Mouse (Mus musculus): Measurements from ENCODE around the gene Skap1. TPM values are rescaled to one million over a fixed set of nuclear protein-coding genes. Genes with fewer than 3 reads are reported as not detected.

Gene Skap1
- polyA plus RNA-seq, 1 experiment, result not detected

- Histone ChIP-seq H3K9me3 (0 out of 2 replicates have a peak, but pooled peaks cover 3% of the 10 kb centered on the region), H3K4me1 (0 out of 2 replicates have a peak, but pooled peaks cover 3% of the 10 kb centered on the region), H3K27me3 (replicated peaks) (peaks cover 42% of the 10 kb centered on the region), H3K36me3 (replicated peaks; ENCODE audit: low read length) (no peaks in the 10 kb centered on the region), H3K4me3 (replicated peaks) (no peak overlapping the region)
- TF ChIP-seq GATA1 (IDR thresholded peaks at IDR 0.05; ENCODE audit: borderline replicate concordance, low read length) (no peak), FLI1 (IDR thresholded peaks at IDR 0.05; ENCODE audit: low read length) (no peak)
These were observed 38.6 kb downstream of the Skap1 start for GRCm38 (mm10) chr11:96502948-96503347.

GRCm38 (mm10) chr11:96504509-96505119, 40.2 kb downstream of the Skap1 start:
- 0 out of 2 replicates have a peak, but pooled peaks cover 3% of the 10 kb centered on the region for H3K9me3 ChIP-seq
- H3K36me3 ChIP-seq (replicated peaks; ENCODE audit: low read length), result no peaks in the 10 kb centered on the region
- H3K27me3 ChIP-seq (replicated peaks), result peaks cover 39% of the 10 kb centered on the region
- peak overlapping the region; percentile 38 for H3K4me3 ChIP-seq (replicated peaks)
- H3K4me1 ChIP-seq, result 0 out of 2 replicates have a peak, but pooled peaks cover 3% of the 10 kb centered on the region
- TF ChIP-seq GATA1 (IDR thresholded peaks at IDR 0.05; ENCODE audit: borderline replicate concordance, low read length) (no peak), FLI1 (IDR thresholded peaks at IDR 0.05; ENCODE audit: low read length) (no peak)

GRCm38 (mm10) chr11:96505841-96506240, 41.4 kb downstream of the Skap1 start:
- H3K9me3 ChIP-seq, result 0 out of 2 replicates have a peak, but pooled peaks cover 3% of the 10 kb centered on the region
- TF ChIP-seq FLI1 (IDR thresholded peaks at IDR 0.05; ENCODE audit: low read length) (no peak), GATA1 (IDR thresholded peaks at IDR 0.05; ENCODE audit: borderline replicate concordance, low read length) (no peak)
- H3K36me3 ChIP-seq (replicated peaks; ENCODE audit: low read length), result no peaks in the 10 kb centered on the region
- no peak overlapping the region for H3K4me3 ChIP-seq (replicated peaks)
- peaks cover 39% of the 10 kb centered on the region for H3K27me3 ChIP-seq (replicated peaks)
- H3K4me1 ChIP-seq, result 0 out of 2 replicates have a peak, but pooled peaks cover 3% of the 10 kb centered on the region

- TF ChIP-seq FLI1 (IDR thresholded peaks at IDR 0.05; ENCODE audit: low read length), result no peak
- no peak for TF ChIP-seq GATA1 (IDR thresholded peaks at IDR 0.05; ENCODE audit: borderline replicate concordance, low read length)
- no peaks in the 10 kb centered on the region for H3K9me3 ChIP-seq
- no peak overlapping the region for H3K4me3 ChIP-seq (replicated peaks)
- H3K27me3 ChIP-seq (replicated peaks), result peaks cover 51% of the 10 kb centered on the region
- no peaks in the 10 kb centered on the region for H3K4me1 ChIP-seq
- H3K36me3 ChIP-seq (replicated peaks; ENCODE audit: low read length), result no peaks in the 10 kb centered on the region
These were observed 50.8 kb downstream of the Skap1 start for GRCm38 (mm10) chr11:96515164-96515563.

- H3K9me3 ChIP-seq, result peaks cover 12% of the 10 kb centered on the region
- peaks cover 40% of the 10 kb centered on the region for H3K27me3 ChIP-seq (replicated peaks)
- no peak for TF ChIP-seq GATA1 (IDR thresholded peaks at IDR 0.05; ENCODE audit: borderline replicate concordance, low read length)
- TF ChIP-seq FLI1 (IDR thresholded peaks at IDR 0.05; ENCODE audit: low read length), result no peak
- H3K4me1 ChIP-seq, result no peaks in the 10 kb centered on the region
- no peak overlapping the region for H3K4me3 ChIP-seq (replicated peaks)
- H3K36me3 ChIP-seq (replicated peaks; ENCODE audit: low read length), result no peaks in the 10 kb centered on the region
These were observed 60.1 kb downstream of the Skap1 start for GRCm38 (mm10) chr11:96524541-96524940.

- H3K27me3 ChIP-seq (replicated peaks), result peaks cover 45% of the 10 kb centered on the region
- TF ChIP-seq GATA1 (IDR thresholded peaks at IDR 0.05; ENCODE audit: borderline replicate concordance, low read length) (no peak), FLI1 (IDR thresholded peaks at IDR 0.05; ENCODE audit: low read length) (no peak)
- peaks cover 12% of the 10 kb centered on the region for H3K9me3 ChIP-seq
These were observed 61.8 kb downstream of the Skap1 start for GRCm38 (mm10) chr11:96526137-96526621.

GRCm38 (mm10) chr11:96531757-96532433, 67.5 kb downstream of the Skap1 start:
- H3K9me3 ChIP-seq, result peaks cover 15% of the 10 kb centered on the region

More at GRCm38 (mm10) chr11:96526137-96526621, 61.8 kb downstream of the Skap1 start:
- H3K36me3 ChIP-seq (replicated peaks; ENCODE audit: low read length), result no peaks in the 10 kb centered on the region
- H3K4me3 ChIP-seq (replicated peaks), result no peak overlapping the region
- no peaks in the 10 kb centered on the region for H3K4me1 ChIP-seq

GRCm38 (mm10) chr11:96534531-96534930, 70.1 kb downstream of the Skap1 start:
- Histone ChIP-seq H3K4me1 (no peaks in the 10 kb centered on the region), H3K27me3 (replicated peaks) (peaks cover 48% of the 10 kb centered on the region), H3K4me3 (replicated peaks) (no peak overlapping the region), H3K36me3 (replicated peaks; ENCODE audit: low read length) (no peaks in the 10 kb centered on the region), H3K9me3 (peaks cover 8% of the 10 kb centered on the region)
- no peak for TF ChIP-seq GATA1 (IDR thresholded peaks at IDR 0.05; ENCODE audit: borderline replicate concordance, low read length)
- TF ChIP-seq FLI1 (IDR thresholded peaks at IDR 0.05; ENCODE audit: low read length), result no peak

More at GRCm38 (mm10) chr11:96531757-96532433, 67.5 kb downstream of the Skap1 start:
- H3K4me3 ChIP-seq (replicated peaks), result no peak overlapping the region
- no peak for TF ChIP-seq GATA1 (IDR thresholded peaks at IDR 0.05; ENCODE audit: borderline replicate concordance, low read length)
- TF ChIP-seq FLI1 (IDR thresholded peaks at IDR 0.05; ENCODE audit: low read length), result no peak
- peaks cover 41% of the 10 kb centered on the region for H3K27me3 ChIP-seq (replicated peaks)
- no peaks in the 10 kb centered on the region for H3K36me3 ChIP-seq (replicated peaks; ENCODE audit: low read length)
- H3K4me1 ChIP-seq, result no peaks in the 10 kb centered on the region

GRCm38 (mm10) chr11:96536146-96536545, 71.8 kb downstream of the Skap1 start:
- Histone ChIP-seq H3K4me3 (replicated peaks) (no peak overlapping the region), H3K36me3 (replicated peaks; ENCODE audit: low read length) (no peaks in the 10 kb centered on the region), H3K9me3 (peaks cover 8% of the 10 kb centered on the region), H3K27me3 (replicated peaks) (peaks cover 45% of the 10 kb centered on the region), H3K4me1 (no peaks in the 10 kb centered on the region)
- TF ChIP-seq GATA1 (IDR thresholded peaks at IDR 0.05; ENCODE audit: borderline replicate concordance, low read length) (no peak), FLI1 (IDR thresholded peaks at IDR 0.05; ENCODE audit: low read length) (no peak)

- Histone ChIP-seq H3K27me3 (replicated peaks) (peaks cover 53% of the 10 kb centered on the region), H3K9me3 (no peaks in the 10 kb centered on the region)
These were observed 77.6 kb downstream of the Skap1 start for GRCm38 (mm10) chr11:96542003-96542402.

More at GRCm38 (mm10) chr11:96542003-96542402, 77.6 kb downstream of the Skap1 start:
- Histone ChIP-seq H3K4me3 (replicated peaks) (no peak overlapping the region), H3K36me3 (replicated peaks; ENCODE audit: low read length) (no peaks in the 10 kb centered on the region), H3K4me1 (no peaks in the 10 kb centered on the region)
- no peak for TF ChIP-seq FLI1 (IDR thresholded peaks at IDR 0.05; ENCODE audit: low read length)
- TF ChIP-seq GATA1 (IDR thresholded peaks at IDR 0.05; ENCODE audit: borderline replicate concordance, low read length), result no peak

Data from megakaryocyte, embryonic 14.5 days (primary cell).